Mouse (Mus musculus): ENCODE results near the gene Fam234b. TPM values are rescaled to one million over a fixed set of nuclear protein-coding genes. Genes with fewer than 3 reads are reported as not detected.

Gene Fam234b
- 16.8 TPM for polyA plus RNA-seq (2021)

DNA sequence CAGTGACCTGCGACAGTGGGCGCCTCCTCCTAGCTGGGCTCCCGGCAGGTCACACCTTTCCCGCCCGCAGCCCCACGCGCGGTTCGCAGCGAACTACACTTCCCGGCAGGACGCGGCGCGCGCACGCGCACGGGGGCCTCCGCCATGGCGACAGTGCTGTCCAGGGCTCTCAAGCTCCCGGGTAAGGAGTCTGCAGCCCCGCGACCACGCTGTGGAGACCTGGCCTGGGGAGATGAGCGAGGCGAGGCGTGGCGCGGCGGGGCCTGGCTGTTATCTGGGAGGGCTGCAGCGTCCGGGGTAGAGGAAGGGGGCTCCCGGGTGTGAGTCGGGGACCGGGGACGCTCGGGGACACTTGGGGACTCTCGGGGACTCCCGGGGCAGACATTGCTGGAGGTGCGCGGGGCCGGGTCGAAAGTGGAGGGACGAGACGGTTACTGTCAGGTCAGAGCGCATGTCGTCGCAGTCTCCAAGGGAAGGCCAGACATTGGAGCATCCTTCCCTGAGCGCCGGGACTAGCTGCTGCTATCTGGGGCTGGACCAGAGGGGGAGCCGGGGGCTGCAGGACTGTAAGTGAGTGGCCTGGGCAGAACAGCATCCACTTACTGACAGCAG, at the start of gene Fam234b, which contains the start of gene Hebp1:
Gene Fam234b, plus strand, starts transcription at position 57 of the 612 bp plus-strand sequence.
Gene Hebp1, minus strand, starts transcription at position 102 of the 612 bp plus-strand sequence.
- H3K27me3 ChIP-seq: no peaks in the 10 kb centered on the region
- no peak for TF ChIP-seq CTCF (IDR thresholded peaks at IDR 0.05)
- DNase-seq (ENCODE audit: low read depth, low spot score) (no peak), ATAC-seq (peak; percentile 88)
- ChIA-PET POLR2A (no interaction called here), CTCF (interaction anchor here (0.7 kb wide), 1 partner anchor 120 kb away, joined by 3 read pairs; no protein-coding TSS in a partner anchor)
- in situ Hi-C loops (cut with MboI; ENCODE audit: low pct_unique_long_range_greater_than_20kb): no loop called here

GRCm38 (mm10) chr6:135148506-135148905, 49.3 kb upstream of the Fam234b start:
- in situ Hi-C loops (cut with MboI; ENCODE audit: low pct_unique_long_range_greater_than_20kb): loop anchor here (5.0 kb wide), 1 partner anchor 99 kb away; no protein-coding TSS in a partner anchor
- ChIA-PET POLR2A (interaction anchor here (0.5 kb wide), 1 partner anchor 709 kb away, joined by 3 read pairs; no protein-coding TSS in a partner anchor), CTCF (interaction anchor here (0.9 to 2.6 kb wide), 12 partner anchors 8 to 230 kb away, joined by 3 to 12 read pairs (median 4); no protein-coding TSS in a partner anchor)
- peak; percentile 73 for TF ChIP-seq CTCF (IDR thresholded peaks at IDR 0.05)
- H3K27me3 ChIP-seq: no peaks in the 10 kb centered on the region
- no peak for DNase-seq (ENCODE audit: low read depth, low spot score)
- ATAC-seq: no peak

- ChIA-PET CTCF (interaction anchor here (0.9 to 2.6 kb wide), 15 partner anchors 8 to 229 kb away, joined by 3 to 12 read pairs (median 4); no protein-coding TSS in a partner anchor), POLR2A (interaction anchor here (0.5 kb wide), 1 partner anchor 709 kb away, joined by 3 read pairs; no protein-coding TSS in a partner anchor)
- ATAC-seq: no peak
- H3K27me3 ChIP-seq: no peaks in the 10 kb centered on the region
- TF ChIP-seq CTCF (IDR thresholded peaks at IDR 0.05): no peak
- in situ Hi-C loops (cut with MboI; ENCODE audit: low pct_unique_long_range_greater_than_20kb): loop anchor here (5.0 kb wide), 1 partner anchor 98 kb away; no protein-coding TSS in a partner anchor
- no peak for DNase-seq (ENCODE audit: low read depth, low spot score)
Measured at GRCm38 (mm10) chr6:135149175-135149574, 48.6 kb upstream of the Fam234b start.

DNA sequence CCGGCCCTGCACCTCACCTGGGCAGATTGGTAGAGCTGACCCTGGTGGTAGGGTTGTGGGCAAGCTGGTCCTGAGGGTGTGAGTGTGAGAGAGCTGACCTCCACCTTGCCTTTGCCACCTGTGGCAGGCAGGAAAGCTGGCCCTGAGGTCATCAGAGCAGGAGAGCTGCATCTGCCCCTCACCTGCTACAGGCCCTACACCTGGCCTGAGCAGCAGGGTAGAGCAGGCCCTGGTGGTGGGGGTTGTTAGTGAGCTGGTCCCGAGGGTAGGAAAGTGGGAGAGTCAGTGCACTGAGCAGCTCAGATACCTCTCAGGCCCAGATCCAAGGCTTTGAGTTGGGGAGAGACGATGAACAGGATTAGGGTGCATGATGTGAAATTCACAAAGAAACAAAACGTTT, 48.1 kb upstream of the Fam234b start:
- no peak for ATAC-seq
- in situ Hi-C loops (cut with MboI; ENCODE audit: low pct_unique_long_range_greater_than_20kb): loop anchor here (5.0 to 25.0 kb wide), 4 partner anchors 98 to 988 kb away; no protein-coding TSS in a partner anchor

GRCm38 (mm10) chr6:135150311-135150710, 47.5 kb upstream of the Fam234b start:
- ATAC-seq: no peak
- no peaks in the 10 kb centered on the region for H3K27me3 ChIP-seq
- POLR2A ChIA-PET: no interaction called here
- in situ Hi-C loops (cut with MboI; ENCODE audit: low pct_unique_long_range_greater_than_20kb): loop anchor here (5.0 to 25.0 kb wide), 3 partner anchors 227 to 987 kb away; no protein-coding TSS in a partner anchor
- DNase-seq (ENCODE audit: low read depth, low spot score): no peak
- TF ChIP-seq CTCF (IDR thresholded peaks at IDR 0.05): peak; percentile 66
- CTCF ChIA-PET: interaction anchor here (0.6 to 2.5 kb wide), 11 partner anchors 9 to 246 kb away, joined by 3 to 11 read pairs (median 3); no protein-coding TSS in a partner anchor

More for the DNA sequence above, 48.1 kb upstream of the Fam234b start:
- ChIA-PET CTCF (interaction anchor here (0.8 to 2.5 kb wide), 15 partner anchors 8 to 229 kb away, joined by 3 to 11 read pairs (median 4); no protein-coding TSS in a partner anchor), POLR2A (no interaction called here)
- H3K27me3 ChIP-seq: no peaks in the 10 kb centered on the region
- no peak for DNase-seq (ENCODE audit: low read depth, low spot score)
- no peak for TF ChIP-seq CTCF (IDR thresholded peaks at IDR 0.05)

DNA sequence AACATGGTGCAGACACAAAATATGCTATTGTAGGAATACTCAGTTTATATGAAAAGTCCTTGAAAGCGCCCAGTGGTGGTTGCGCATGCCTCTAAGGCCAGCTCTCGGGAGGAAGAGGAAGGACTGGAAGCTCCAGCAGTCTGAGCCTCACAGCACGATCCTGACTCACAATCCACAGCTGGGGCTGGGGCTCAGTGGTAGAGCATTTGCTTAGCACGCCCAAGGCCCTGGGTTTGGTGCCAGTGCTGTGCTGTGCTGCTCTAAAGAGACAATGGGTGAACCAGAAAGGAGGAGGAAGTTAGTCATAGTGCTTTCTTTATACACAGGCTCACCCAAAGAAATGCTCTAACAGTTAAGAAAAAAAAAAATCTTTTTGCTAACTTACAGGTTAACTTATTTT, 44.1 kb upstream of the Fam234b start:
- no peaks in the 10 kb centered on the region for H3K27me3 ChIP-seq
- ATAC-seq (no peak), DNase-seq (ENCODE audit: low read depth, low spot score) (no peak)
- TF ChIP-seq CTCF (IDR thresholded peaks at IDR 0.05): no peak
- POLR2A ChIA-PET: no interaction called here
- CTCF ChIA-PET: no interaction called here
- in situ Hi-C loops (cut with MboI; ENCODE audit: low pct_unique_long_range_greater_than_20kb): loop anchor here (5.0 to 25.0 kb wide), 3 partner anchors 224 to 984 kb away; no protein-coding TSS in a partner anchor

DNA sequence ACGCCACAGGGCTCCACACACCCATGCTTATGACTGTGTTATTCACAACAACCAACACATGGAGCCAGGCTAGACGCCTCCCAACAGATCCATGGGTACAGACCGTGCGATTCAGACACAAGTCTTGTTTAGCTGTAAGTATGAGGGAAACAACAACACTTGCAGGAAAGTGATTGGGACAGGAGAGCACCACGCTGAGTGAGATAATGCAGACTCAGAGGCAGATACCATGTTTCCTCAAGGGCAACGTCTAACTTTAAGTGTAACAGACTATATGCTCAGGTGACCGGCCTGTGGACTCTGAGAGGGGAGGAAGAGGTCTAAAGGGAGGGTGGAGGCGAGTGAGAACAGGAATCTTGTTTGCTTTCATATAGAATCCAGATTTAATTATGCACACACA, 41.2 kb upstream of the Fam234b start:
- DNase-seq (ENCODE audit: low read depth, low spot score) (no peak), ATAC-seq (no peak)
- no peaks in the 10 kb centered on the region for H3K27me3 ChIP-seq
- ChIA-PET POLR2A (no interaction called here), CTCF (interaction anchor here (1.4 kb wide), 1 partner anchor 8 kb away, joined by 3 read pairs; no protein-coding TSS in a partner anchor)
- in situ Hi-C loops (cut with MboI; ENCODE audit: low pct_unique_long_range_greater_than_20kb): loop anchor here (10.0 to 25.0 kb wide), 2 partner anchors 678 to 981 kb away; no protein-coding TSS in a partner anchor
- TF ChIP-seq CTCF (IDR thresholded peaks at IDR 0.05): no peak

DNA sequence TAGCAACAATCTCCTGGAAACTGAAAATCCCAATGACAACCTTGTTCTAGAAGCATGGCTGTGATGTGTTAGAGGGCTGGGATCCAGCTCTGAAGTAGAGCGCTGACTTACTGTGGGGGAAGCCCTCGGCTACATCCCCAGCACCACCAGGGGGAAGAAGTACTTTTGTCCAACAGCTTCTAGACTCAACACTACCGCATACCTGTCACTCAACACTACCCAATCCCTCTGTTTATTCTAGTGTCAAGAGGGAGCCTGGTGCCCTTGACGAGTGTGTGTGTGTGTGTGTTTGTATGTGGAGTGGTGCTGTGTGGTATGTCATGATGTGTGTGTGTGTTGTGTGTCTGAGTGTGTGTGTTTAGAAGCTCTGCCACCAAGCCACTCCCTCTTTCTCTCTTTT, 40.3 kb upstream of the Fam234b start:
- H3K27me3 ChIP-seq: no peaks in the 10 kb centered on the region
- TF ChIP-seq CTCF (IDR thresholded peaks at IDR 0.05): no peak
- ChIA-PET CTCF (interaction anchor here (1.4 kb wide), 1 partner anchor 9 kb away, joined by 3 read pairs; no protein-coding TSS in a partner anchor), POLR2A (no interaction called here)
- DNase-seq (ENCODE audit: low read depth, low spot score): no peak
- in situ Hi-C loops (cut with MboI; ENCODE audit: low pct_unique_long_range_greater_than_20kb): loop anchor here (10.0 to 25.0 kb wide), 2 partner anchors 677 to 980 kb away; no protein-coding TSS in a partner anchor
- no peak for ATAC-seq

DNA sequence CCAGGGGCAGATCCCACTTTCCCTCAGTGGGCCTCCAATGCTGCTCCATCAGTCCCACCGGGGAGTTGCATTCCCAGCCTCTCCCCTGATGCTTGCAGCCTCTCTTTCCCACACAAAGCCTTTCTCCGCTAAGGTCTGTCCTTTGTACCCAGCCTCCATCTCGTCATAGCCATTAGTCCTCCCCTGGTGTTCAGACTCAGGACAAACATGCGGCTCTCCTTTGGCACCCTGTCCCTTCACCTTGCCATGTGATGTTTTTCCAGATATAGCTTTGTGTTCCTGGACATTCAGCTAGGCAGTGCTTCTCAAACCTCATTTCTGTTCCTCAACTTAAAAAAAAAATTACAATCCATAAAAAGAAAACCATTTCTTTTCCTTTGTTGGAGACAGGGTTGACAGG, 39.3 kb upstream of the Fam234b start:
- DNase-seq (ENCODE audit: low read depth, low spot score) (no peak), ATAC-seq (no peak)
- in situ Hi-C loops (cut with MboI; ENCODE audit: low pct_unique_long_range_greater_than_20kb): loop anchor here (10.0 to 25.0 kb wide), 2 partner anchors 676 to 979 kb away; no protein-coding TSS in a partner anchor
- TF ChIP-seq CTCF (IDR thresholded peaks at IDR 0.05): no peak
- no peaks in the 10 kb centered on the region for H3K27me3 ChIP-seq
- ChIA-PET POLR2A (no interaction called here), CTCF (no interaction called here)

- no peak for TF ChIP-seq CTCF (IDR thresholded peaks at IDR 0.05)
Measured at GRCm38 (mm10) chr6:135161356-135161755, 36.4 kb upstream of the Fam234b start.

More at GRCm38 (mm10) chr6:135161356-135161755, 36.4 kb upstream of the Fam234b start:
- no peak for DNase-seq (ENCODE audit: low read depth, low spot score)
- ChIA-PET POLR2A (no interaction called here), CTCF (no interaction called here)
- no peaks in the 10 kb centered on the region for H3K27me3 ChIP-seq
- ATAC-seq: no peak
- in situ Hi-C loops (cut with MboI; ENCODE audit: low pct_unique_long_range_greater_than_20kb): loop anchor here (25.0 kb wide), 1 partner anchor 976 kb away; no protein-coding TSS in a partner anchor
